Mouse (Mus musculus): ENCODE data around the gene Dnaaf3. TPM values are rescaled to one million over a fixed set of nuclear protein-coding genes. Genes with fewer than 3 reads are reported as not detected.

Dnaaf3 gene
- total RNA-seq, 4 experiments from 2014 or later: 0.77 to 1.6 (median 0.96) TPM; not detected in 1

GRCm38 (mm10) chr7:4522292-4522691, 10.0 kb downstream of the Dnaaf3 start:
- no peak for DNase-seq (ENCODE audit: low spot score in 2 of 2)

GRCm38 (mm10) chr7:4521231-4522003, 10.8 kb downstream of the Dnaaf3 start:
- DNase-seq (ENCODE audit: low spot score in 2 of 2): no peak

DNA sequence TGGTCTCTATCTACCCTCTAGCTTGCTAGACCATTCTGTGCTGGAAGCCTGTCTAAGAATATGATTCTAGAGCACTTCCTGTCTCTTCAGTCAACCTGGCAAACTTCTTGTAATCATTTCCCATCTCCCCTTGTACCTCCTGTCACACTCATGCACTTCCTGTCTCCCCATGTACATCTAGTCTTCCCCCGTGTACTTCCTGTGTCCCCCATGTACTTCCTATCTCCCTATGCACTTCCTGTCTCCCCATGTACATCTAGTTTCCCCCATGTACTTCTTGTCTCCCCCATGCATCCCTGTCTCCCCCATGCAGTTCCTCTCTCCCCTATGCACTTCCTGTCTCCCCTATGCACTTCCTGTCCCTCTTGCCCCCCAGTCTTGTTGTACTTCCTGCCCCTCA, 13.8 kb downstream of the Dnaaf3 start:
- no peak for DNase-seq (ENCODE audit: low spot score in 2 of 2)

- DNase-seq (ENCODE audit: low spot score in 2 of 2): no peak
Observed at GRCm38 (mm10) chr7:4516332-4517050, 15.8 kb downstream of the Dnaaf3 start, which contains the start of gene Tnnt1. Gene Tnnt1, minus strand, starts transcription at chr7:4516382.

DNA sequence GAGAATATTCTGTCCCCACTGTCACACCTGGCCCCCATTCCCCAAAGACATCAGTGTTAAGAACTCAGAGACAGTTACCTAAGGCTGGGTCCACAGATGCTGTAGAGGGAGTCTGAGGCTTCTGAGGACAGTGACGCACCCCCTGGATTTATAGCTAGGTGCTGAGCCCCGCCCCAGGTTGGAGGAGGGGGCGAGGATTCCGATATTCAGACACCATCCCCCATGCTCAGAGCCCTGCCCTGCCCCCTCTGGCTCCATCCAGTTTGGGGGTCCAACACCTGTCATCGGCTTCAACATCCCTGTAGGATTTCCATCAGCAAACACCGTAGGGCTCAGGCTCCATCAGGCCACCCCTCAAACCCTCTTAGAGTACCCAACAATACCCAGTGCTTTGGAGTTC, 16.4 kb downstream of the Dnaaf3 start:
- no peak for DNase-seq (ENCODE audit: low spot score in 2 of 2)

DNA sequence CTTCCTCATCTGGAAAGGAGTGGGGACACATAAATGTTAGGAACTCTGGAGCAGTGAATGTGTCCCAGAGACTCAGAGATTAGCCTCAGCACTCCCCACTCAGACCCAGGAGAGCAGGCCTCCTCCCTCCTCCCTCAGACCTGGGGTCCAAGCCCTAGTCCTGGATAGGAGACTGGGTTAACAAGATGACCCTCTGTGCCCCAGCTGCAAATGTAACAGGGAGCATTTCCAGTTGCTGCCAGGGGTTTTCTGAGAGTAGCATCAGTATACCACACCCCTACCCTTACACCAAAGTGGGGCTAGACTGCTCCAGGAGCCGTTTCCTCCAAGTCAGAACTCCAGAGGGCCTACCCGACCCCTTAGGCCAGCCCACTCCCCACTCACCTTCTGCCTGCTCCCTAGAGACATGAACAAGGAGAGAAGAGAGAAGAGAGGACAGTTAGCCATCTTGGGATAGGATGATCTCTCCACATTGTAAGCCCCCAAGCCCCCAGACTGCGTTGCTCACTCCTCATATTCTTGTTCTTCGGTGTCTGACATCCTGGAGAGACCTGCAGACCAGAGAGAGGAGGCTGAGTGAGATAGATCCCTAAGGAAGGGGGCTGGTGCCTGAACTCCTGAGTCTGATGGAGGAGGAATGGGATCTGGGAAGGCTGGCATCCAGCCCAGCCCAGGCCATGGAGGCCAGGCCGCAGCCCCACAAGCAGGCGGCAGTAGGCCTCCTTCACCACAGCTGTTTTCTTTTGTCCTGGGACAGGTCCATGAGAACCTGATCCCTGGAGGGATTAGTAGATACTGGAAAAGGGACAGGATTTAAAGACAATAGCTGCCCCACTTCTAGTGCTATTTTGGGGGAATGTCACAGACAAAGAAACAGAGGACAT, 18.2 kb downstream of the Dnaaf3 start:
- DNase-seq (ENCODE audit: low spot score in 2 of 2): no peak

- no peak for DNase-seq (ENCODE audit: low spot score in 2 of 2)
Observed at GRCm38 (mm10) chr7:4513236-4513635, 19.0 kb downstream of the Dnaaf3 start.

- no peak for DNase-seq (ENCODE audit: low spot score in 2 of 2)
Observed at GRCm38 (mm10) chr7:4511489-4512224, 20.6 kb downstream of the Dnaaf3 start.

DNA sequence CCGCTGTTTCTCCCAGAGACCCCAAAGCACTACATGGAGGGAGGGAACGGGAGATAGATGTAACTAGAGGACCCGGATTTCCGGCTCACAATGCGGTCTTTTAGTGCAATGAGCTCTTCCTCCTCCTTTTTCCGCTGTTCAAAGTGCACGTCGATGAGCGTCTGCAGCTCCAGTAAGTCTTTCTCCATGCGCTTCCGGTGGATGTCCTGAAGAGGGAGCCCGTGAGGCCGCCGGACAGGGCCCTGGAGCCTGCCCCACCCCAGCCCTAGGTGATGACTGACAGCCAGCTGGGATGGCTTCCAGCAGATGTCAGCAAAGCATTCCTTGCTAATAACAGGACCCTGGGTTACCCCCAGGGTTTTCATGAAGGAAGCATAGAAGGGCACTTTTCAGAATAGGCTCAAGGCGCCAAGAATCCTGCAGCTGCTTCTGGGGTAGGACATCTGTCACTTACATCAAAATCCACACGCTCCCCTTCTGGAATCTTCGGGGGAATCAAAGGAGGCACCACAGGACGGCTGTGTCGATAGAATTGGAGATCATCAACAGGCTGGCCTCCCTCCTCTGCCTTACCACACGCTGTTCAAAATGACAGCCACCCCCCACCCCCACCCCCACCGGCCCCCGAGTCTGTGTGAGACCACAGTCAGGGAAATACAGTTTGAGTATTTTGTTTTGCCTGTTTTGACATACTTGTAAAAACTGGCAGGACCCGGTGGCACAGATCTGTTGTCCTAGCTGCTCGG, 22.2 kb downstream of the Dnaaf3 start:
- DNase-seq (ENCODE audit: low spot score in 2 of 2): no peak

- DNase-seq (ENCODE audit: low spot score in 2 of 2): no peak
Observed at GRCm38 (mm10) chr7:4508739-4509116, 23.5 kb downstream of the Dnaaf3 start.

GRCm38 (mm10) chr7:4508062-4508738, 24.1 kb downstream of the Dnaaf3 start:
- DNase-seq (ENCODE audit: low spot score in 2 of 2): no peak

DNA sequence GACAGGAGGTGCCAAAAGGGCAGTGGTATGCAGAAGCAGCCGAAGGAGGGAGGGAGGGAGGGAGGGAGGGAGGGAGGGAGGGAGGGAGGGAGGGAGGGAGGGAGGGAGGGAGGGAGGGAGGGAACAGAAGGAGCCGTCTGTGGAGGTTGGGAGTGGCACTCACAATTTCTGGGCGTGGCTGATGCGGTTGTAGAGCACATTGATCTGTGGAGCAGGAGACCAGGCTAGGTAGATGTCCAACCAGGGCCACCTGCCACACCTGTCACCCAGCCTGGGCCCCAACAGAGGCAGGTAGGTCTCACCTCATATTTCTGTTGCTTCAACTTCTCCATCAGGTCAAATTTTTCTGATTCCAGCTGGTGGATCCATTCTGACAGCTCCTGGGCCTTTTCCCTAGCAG, 25.0 kb downstream of the Dnaaf3 start:
- no peak for DNase-seq (ENCODE audit: low spot score in 2 of 2)

DNA sequence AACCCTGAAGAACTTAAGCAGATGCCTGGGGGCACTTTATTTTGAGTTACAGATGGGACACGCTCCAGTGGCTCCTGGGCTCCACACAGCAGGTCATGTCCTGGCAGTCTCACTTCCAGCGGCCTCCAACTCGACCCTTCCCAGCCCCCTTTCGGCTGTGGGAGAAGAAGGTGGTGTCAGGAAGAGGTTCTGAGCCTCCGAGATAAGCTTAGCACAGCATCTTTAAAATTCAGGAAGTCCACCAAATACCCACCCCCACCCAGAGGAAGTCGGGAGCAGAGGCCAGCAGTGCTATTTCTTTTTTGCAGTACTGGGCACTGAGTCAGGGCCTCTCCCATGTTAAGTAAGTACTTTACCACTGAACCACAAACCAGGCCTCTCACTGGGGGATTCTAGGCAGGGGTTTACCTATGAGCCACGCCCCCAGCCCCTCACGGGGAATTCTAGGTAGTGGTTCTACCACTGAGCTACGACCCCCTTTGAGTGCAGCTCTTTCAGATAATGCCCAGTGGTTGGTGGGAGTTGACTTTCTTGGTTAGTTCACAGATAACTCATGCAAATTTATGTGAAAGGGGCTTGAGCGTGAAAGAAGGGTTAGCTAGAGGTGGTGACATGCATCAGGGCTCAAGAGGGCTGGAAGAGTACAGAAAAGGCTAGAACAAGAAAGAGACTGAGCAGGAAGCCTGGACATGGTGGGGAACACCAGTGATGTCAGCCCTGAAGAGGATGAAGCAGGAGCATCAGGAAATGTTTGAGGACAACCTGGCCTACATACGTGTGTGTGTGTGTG, 27.4 kb downstream of the Dnaaf3 start:
- DNase-seq (ENCODE audit: low spot score in 2 of 2): no peak

GRCm38 (mm10) chr7:4503858-4504257, 28.4 kb downstream of the Dnaaf3 start:
- no peak for DNase-seq (ENCODE audit: low spot score in 2 of 2)

GRCm38 (mm10) chr7:4503100-4503499, 29.2 kb downstream of the Dnaaf3 start:
- no peak for DNase-seq (ENCODE audit: low spot score in 2 of 2)

DNA sequence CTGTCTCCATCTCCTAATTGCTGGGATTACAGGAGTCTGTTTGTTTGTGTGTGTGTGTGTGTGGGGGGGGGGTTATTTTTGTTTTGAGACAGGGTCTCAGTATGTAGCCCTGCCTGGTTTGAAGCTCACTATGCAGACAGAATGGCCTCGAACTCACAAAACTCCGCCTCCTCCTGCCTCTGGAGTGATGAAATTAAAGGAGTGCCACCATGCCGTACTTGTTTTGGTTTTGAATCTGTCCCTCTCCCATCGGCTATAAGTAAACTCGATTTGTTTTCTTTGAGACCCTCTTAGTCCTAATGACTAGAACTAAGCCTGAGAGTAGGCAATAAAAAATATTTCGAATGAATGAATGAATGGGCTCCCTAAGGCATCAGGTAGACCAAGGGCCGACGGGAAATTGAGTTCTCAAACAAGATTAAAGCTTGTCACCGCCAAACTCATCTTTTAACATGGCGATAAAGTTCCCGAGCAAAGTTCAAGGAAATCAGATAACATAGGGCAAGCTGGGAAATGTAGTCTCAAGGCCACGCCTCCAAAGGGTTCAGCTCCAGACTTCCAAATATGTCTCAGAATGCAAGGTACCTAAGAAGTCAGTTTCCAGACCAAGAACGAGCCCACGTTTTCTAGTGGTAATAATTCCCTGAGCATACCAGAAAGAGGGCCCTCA, 29.7 kb downstream of the Dnaaf3 start:
- DNase-seq (ENCODE audit: low spot score in 2 of 2): peak; percentile 62 to 71

GRCm38 (mm10) chr7:4501558-4502397, 30.5 kb downstream of the Dnaaf3 start, which contains the start of gene Ppp1r12c:
Gene Ppp1r12c, minus strand, starts transcription at chr7:4501680.
- peak; percentile 93 to 95 for DNase-seq (ENCODE audit: low spot score in 2 of 2)
